15 mouse cellular contexts compared by ENCODE assay signal in genomic region chr12:103407720-103408119, GRCm38 (mm10). TPM values are rescaled to one million over a fixed set of nuclear protein-coding genes. Genes with fewer than 3 reads are reported as not detected.
DNase-seq lines count a peak whose midpoint lies in the region; ATAC-seq and TF ChIP-seq lines count a peak whose summit lies in the region.
"Had no signal": no experiment of that assay in that cellular context is flagged by ENCODE, and none has a peak within 500 bp of the region (broad histone marks: within the 10 kb centered on the region; RNA-seq: fewer than 3 reads in every experiment).

Gene 9330161L09Rik (minus strand): TSS chr12:103407820.

- no peak for TF ChIP-seq POLR2A in cerebellum, adult 2 months (IDR thresholded peaks at IDR 0.05; ENCODE audit: borderline replicate concordance, insufficient read depth, low read length)

- no peak for DNase-seq in cerebellum, adult 2 months
- no peak for DNase-seq in cerebellum, postnatal 4 days (ENCODE audit: low spot score in 2 of 2)
- DNase-seq in frontal cortex, postnatal 14 days (ENCODE audit: low spot score in 2 of 2): no peak
- no peak for DNase-seq in layer of hippocampus, adult 2 months (ENCODE audit: low spot score in 2 of 2)
- no peak for DNase-seq in layer of hippocampus, postnatal 10 days (ENCODE audit: low spot score in 2 of 2)
- DNase-seq: adrenal gland, adult 8-10 months; adrenal gland, postnatal 25 days; embryo, embryonic 11 days had no signal

- peak; percentile 7; the same call in 1 of the 2 replicates for ATAC-seq in frontal cortex, adult (ENCODE audit: low TSS enrichment)
- ATAC-seq: forebrain, embryonic 13.5 days; forebrain, embryonic 16.5 days had no signal

- 75% methylated on average over 4 of the region's 4 CpGs for WGBS in cerebellum, adult 2 months

- no peaks in the 10 kb centered on the region for H3K27me3 ChIP-seq in cerebellum, adult 2 months (ENCODE audit: control insufficient read depth, insufficient read depth, low read length)
- H3K27me3 ChIP-seq: embryonic facial prominence, embryonic 13.5 days; embryonic facial prominence, embryonic 15.5 days; forebrain, embryonic 13.5 days had no signal

- peaks cover 14% of the 10 kb centered on the region for H3K4me1 ChIP-seq in cerebellum, adult 2 months (ENCODE audit: control insufficient read depth, insufficient read depth, low read length)
- H3K4me1 ChIP-seq: embryonic facial prominence, embryonic 13.5 days; embryonic facial prominence, embryonic 15.5 days; forebrain, embryonic 10.5 days; forebrain, embryonic 13.5 days had no signal

- no peak within 1 kb of the TSS for H3K4me3 ChIP-seq in cerebellum, adult 2 months (replicated peaks; ENCODE audit: insufficient read depth, low read depth, low read length)
- H3K4me3 ChIP-seq in layer of hippocampus, adult 2 months: no peak within 1 kb of the TSS
- H3K4me3 ChIP-seq: embryonic facial prominence, embryonic 13.5 days; embryonic facial prominence, embryonic 15.5 days; erythroblast, embryonic 14.5 days; forebrain, embryonic 10.5 days; forebrain, embryonic 13.5 days had no signal

- TF ChIP-seq CTCF in cerebellum, adult 2 months (IDR thresholded peaks at IDR 0.05; ENCODE audit: borderline replicate concordance, insufficient read depth, low read depth, low read length): no peak
- no peak for TF ChIP-seq CTCF in layer of hippocampus, adult 2 months (conservative IDR thresholded peaks at IDR 0.05)

- 0 out of 2 replicates have a peak within 1 kb of the TSS, but pooled peaks have one; percentile 23 for H3K27ac ChIP-seq in cerebellum, adult 2 months (ENCODE audit: insufficient read depth, low read length)
- H3K27ac ChIP-seq in layer of hippocampus, adult 2 months: peak within 1 kb of the TSS; percentile 14; the same call in 1 of the 2 replicates
- H3K27ac ChIP-seq: embryonic facial prominence, embryonic 13.5 days; embryonic facial prominence, embryonic 15.5 days; forebrain, embryonic 10.5 days; forebrain, embryonic 13.5 days had no signal

RNA-seq across cellular contexts. Expression of gene 9330161L09Rik, which starts in this region (rescaled TPM):
- 2.3 and 3.2 TPM in 2 replicates for polyA plus RNA-seq in cerebellum, adult 2 months (2012; rRNA removed)
- 1 to 10 TPM; 3.5 to 4.0 TPM for total RNA-seq in layer of hippocampus, adult 2 months (2021)
- total RNA-seq in layer of hippocampus, postnatal 10 days (2021): 1 to 10 TPM; 2.5 to 2.8 TPM
- polyA plus RNA-seq: erythroblast, embryonic 14.5 days had no signal
